Mouse (Mus musculus) liver, embryonic 14.5 days (tissue): ENCODE measurements around the gene Tmem232.
A peak's percentile ranks its signal among the peaks of the same experiment; 100 is the strongest.

Experiments used
- CTCF ChIP-seq: IDR thresholded peaks from 2 replicates; pipeline ENCODE4 v1.5.1; 2016; ENCODE audit warnings: antibody characterized with exemption, low read depth, control low read depth
- EP300 ChIP-seq: IDR thresholded peaks from 2 replicates; pipeline ENCODE4 v1.6.1; 2016; ENCODE audit warnings: antibody characterized with exemption, low read depth

DNA sequence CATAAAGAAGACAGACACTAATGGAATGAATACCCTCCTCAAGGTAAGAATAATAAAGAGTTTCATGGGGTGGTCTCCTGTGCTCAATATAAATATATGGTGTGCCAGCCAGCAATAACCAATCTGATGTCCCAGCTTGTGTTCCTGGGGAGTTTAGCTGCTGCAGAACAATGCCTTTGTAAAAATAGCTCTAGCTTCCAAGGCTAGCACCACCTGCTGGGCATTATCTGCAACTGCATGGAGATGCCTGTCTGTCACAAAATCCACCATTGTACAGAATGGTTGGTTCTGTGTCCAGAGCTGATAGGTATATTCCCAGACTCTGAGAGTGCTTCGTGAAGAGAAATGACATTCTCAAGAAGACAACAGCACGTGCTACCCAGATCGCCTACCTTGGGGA lies 4.4 kb downstream of the Tmem232 start:
- peak; percentile 88 for TF ChIP-seq CTCF
- no peak for TF ChIP-seq EP300
